13 mouse cellular contexts compared by ENCODE assay signal in the genomic region with DNA sequence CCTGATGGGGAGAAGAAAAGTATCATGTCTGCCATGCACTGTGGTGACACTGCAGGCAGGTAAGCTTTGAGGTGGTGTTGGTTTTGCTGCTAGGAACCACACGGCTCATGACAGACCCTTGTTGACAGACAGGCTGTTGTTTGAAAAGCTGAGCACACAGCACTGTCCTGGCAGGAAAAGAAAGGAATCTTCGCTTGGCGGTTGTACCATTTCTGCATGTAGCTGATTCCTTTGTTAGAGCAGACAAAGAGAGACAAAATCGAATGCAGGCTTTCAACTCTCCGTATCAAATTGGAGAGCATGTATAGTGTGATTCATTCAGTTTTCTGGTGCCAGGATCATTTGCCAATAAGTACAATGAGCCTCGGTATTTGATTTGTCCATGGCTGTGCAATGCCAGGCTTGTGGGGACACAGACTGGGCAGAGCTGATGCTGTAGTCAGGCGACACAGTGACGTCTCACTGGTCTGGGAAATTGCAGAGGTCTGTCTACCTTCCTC.
DNase-seq lines count a peak whose midpoint lies in the region; ATAC-seq lines count a peak whose summit lies in the region.
"Had no signal": no experiment of that assay in that cellular context is flagged by ENCODE, and none has a peak within 500 bp of the region (broad histone marks: within the 10 kb centered on the region; RNA-seq: fewer than 3 reads in every experiment).

No protein-coding gene starts in this region.

- H3K4me2 ChIP-seq in forebrain, embryonic 14.5 days (ENCODE audit: low read length): no peak overlapping the region
- no peak overlapping the region for H3K4me2 ChIP-seq in forebrain, embryonic 12.5 days
- no peak overlapping the region for H3K4me2 ChIP-seq in midbrain, embryonic 11.5 days
- H3K4me2 ChIP-seq: limb, embryonic 12.5 days had no signal

- peak; percentile 68; the same call in 1 of the 2 replicates for ATAC-seq in forebrain, embryonic 14.5 days
- no peak for ATAC-seq in forebrain, embryonic 12.5 days (ENCODE audit: low FRiP score)
- ATAC-seq in midbrain, embryonic 11.5 days (ENCODE audit: low FRiP score): no peak
- no peak for ATAC-seq in activated CD4-positive, CD25-positive, alpha-beta regulatory T cell, adult 4 months
- ATAC-seq in CD4-positive, CD25-positive, alpha-beta regulatory T cell, adult 4 months: no peak

- H3K27me3 ChIP-seq in forebrain, embryonic 14.5 days (replicated peaks; ENCODE audit: control insufficient read depth, insufficient read depth, low read length): no peaks in the 10 kb centered on the region
- H3K27me3 ChIP-seq in forebrain, embryonic 12.5 days: no peaks in the 10 kb centered on the region
- no peaks in the 10 kb centered on the region for H3K27me3 ChIP-seq in midbrain, embryonic 11.5 days (ENCODE audit: control insufficient read depth, insufficient read depth, low read length)
- H3K27me3 ChIP-seq: CH12.LX; limb, embryonic 12.5 days had no signal

- WGBS in forebrain, embryonic 14.5 days: 22% methylated on average over 8 of the region's 8 CpGs
- 41% methylated on average over 8 of the region's 8 CpGs for WGBS in forebrain, embryonic 12.5 days
- WGBS in midbrain, embryonic 11.5 days: 45% methylated on average over 8 of the region's 8 CpGs

- no peaks in the 10 kb centered on the region for H3K36me3 ChIP-seq in forebrain, embryonic 14.5 days (ENCODE audit: control insufficient read depth, insufficient read depth, low read length)
- H3K36me3 ChIP-seq in forebrain, embryonic 12.5 days (replicated peaks): no peaks in the 10 kb centered on the region
- H3K36me3 ChIP-seq in midbrain, embryonic 11.5 days (ENCODE audit: control insufficient read depth, insufficient read depth, low read length): no peaks in the 10 kb centered on the region
- H3K36me3 ChIP-seq: limb, embryonic 12.5 days had no signal

- no peaks in the 10 kb centered on the region for H3K9me3 ChIP-seq in forebrain, embryonic 14.5 days (replicated peaks; ENCODE audit: control insufficient read depth, low read length)
- H3K9me3 ChIP-seq in forebrain, embryonic 12.5 days: no peaks in the 10 kb centered on the region
- H3K9me3 ChIP-seq in midbrain, embryonic 11.5 days (ENCODE audit: control insufficient read depth, low read length): no peaks in the 10 kb centered on the region; the same call in 1 of the 2 replicates
- H3K9me3 ChIP-seq: limb, embryonic 12.5 days had no signal

- DNase-seq in forebrain, embryonic 14.5 days (ENCODE audit: low spot score): peak; percentile 62
- peak; percentile 92 for DNase-seq in Muller cell, postnatal 12 days (ENCODE audit: inconsistent ontology term)
- peak; percentile 24 to 39 for DNase-seq in cerebellum, postnatal 36 days
- peak; percentile 86 for DNase-seq in midbrain, embryonic 11.5 days (ENCODE audit: low spot score, missing footprints)
- no peak for DNase-seq in spleen, postnatal 10 days (ENCODE audit: low spot score in 2 of 2)
- DNase-seq: gastrocnemius, postnatal 36 days; heart, postnatal 36 days; kidney, postnatal 36 days had no signal

- H3K9ac ChIP-seq in forebrain, embryonic 14.5 days (ENCODE audit: low read length): peak overlapping the region; percentile 4; the same call in 1 of the 2 replicates
- no peak overlapping the region for H3K9ac ChIP-seq in forebrain, embryonic 12.5 days
- H3K9ac ChIP-seq in midbrain, embryonic 11.5 days (ENCODE audit: low read length): peak overlapping the region; percentile 27
- H3K9ac ChIP-seq: limb, embryonic 12.5 days had no signal

- H3K27ac ChIP-seq in forebrain, embryonic 14.5 days (ENCODE audit: low read depth, low read length): peak overlapping the region; percentile 66
- no peak overlapping the region for H3K27ac ChIP-seq in forebrain, embryonic 12.5 days
- no peak overlapping the region for H3K27ac ChIP-seq in midbrain, embryonic 11.5 days (ENCODE audit: low read depth, low read length)
- H3K27ac ChIP-seq: limb, embryonic 12.5 days had no signal

- H3K4me1 ChIP-seq in forebrain, embryonic 14.5 days (ENCODE audit: control insufficient read depth, insufficient read depth, low read length): peaks cover 4% of the 10 kb centered on the region
- H3K4me1 ChIP-seq in forebrain, embryonic 12.5 days: peaks cover 6% of the 10 kb centered on the region
- peaks cover 6% of the 10 kb centered on the region for H3K4me1 ChIP-seq in midbrain, embryonic 11.5 days (ENCODE audit: control insufficient read depth, insufficient read depth, low read length)
- H3K4me1 ChIP-seq: limb, embryonic 12.5 days had no signal

- no peak overlapping the region for H3K4me3 ChIP-seq in forebrain, embryonic 14.5 days (ENCODE audit: low read depth, low read length)
- no peak overlapping the region for H3K4me3 ChIP-seq in forebrain, embryonic 12.5 days (replicated peaks)
- H3K4me3 ChIP-seq in midbrain, embryonic 11.5 days (ENCODE audit: low read depth, low read length): no peak overlapping the region
- H3K4me3 ChIP-seq: limb, embryonic 12.5 days had no signal

Comparison
In these comparisons a context has a peak if more than half of its experiments do, and no peak if none do; other contexts are left out.
1. DNase-seq: peak in forebrain, embryonic 14.5 days (single experiment), Muller cell, postnatal 12 days (single experiment), cerebellum, postnatal 36 days (2 of 2) and midbrain, embryonic 11.5 days (single experiment); none in spleen, postnatal 10 days (0 of 2).